Mouse (Mus musculus) layer of hippocampus, adult 9-10 months (tissue): ENCODE measurements around the gene Yipf4.
A peak's percentile ranks its signal among the peaks of the same experiment; 100 is the strongest.

Source experiments
- DNase-seq: peaks from one replicate; pipeline ENCODE4 v3.0.0; 2022; ENCODE audit warnings: low spot score

Yipf4 gene

GRCm38 (mm10) chr17:74526117-74526516 is 36.8 kb downstream of the Yipf4 start:
- DNase-seq: no peak

- DNase-seq: no peak
These were observed 37.7 kb downstream of the Yipf4 start for GRCm38 (mm10) chr17:74526806-74527653.

DNA sequence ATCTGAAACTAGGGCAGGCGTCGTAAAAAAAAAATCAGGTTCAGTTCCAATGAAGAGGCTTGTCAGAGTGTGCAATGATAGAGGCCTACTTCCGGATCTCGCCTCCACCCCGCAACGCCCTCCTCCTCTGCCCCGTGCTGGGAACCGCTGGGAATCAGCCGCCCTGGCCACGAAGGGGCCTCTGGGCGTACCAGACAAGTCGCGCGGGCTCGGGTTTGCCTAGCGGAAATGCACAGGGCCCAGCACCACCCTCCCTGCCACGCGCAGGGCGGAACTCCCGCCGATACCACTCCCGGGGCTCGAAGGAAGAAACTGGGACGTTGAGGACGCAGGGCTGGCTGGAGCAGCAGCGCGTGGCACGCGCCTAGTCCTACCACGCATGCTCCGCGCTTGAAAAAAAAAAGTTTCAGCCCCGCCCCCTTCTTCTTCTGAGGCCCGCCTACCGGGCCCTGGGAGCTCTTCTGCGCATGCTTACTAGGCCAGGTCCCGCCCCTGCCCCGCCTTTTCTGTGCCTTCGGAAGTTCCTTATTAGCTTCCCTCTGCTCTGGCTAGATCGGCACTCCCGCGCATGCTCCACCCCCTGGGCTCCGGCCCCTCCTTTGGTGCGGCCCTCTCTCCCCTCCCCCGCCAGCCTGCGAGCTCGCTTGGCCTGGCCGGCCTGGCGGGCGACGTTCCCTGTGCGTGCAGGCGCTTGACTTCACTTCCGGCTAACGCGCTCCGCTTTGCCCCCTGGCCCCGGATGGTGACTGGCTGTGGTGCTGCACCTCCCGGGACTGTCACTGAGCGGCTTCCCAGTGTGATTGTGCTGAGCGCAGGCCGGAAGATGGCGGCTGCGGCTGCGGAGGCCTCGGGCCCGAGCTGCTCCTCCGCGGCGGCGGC is 38.7 kb downstream of the Yipf4 start, which contains the start of gene Birc6:
TSS of gene Birc6 (plus strand) at position 567 of the 879 bp plus-strand sequence.
- peak; percentile 99 for DNase-seq

- DNase-seq: no peak
These were observed 39.6 kb downstream of the Yipf4 start for GRCm38 (mm10) chr17:74528648-74529532.

DNA sequence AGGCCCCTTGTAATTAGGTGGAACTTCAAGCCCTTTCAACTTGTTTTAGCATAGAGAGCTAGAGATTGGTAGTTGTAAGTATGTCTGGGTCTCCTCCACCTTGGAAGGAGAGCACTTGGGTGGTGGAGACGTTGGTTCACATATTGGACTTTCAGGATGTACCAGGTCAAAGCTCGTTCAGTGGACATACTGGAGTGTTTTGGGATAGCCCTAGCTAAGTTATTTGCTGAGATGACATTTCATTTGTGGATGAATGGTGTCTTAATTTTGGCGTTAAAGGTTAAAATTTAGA is 40.2 kb downstream of the Yipf4 start:
- DNase-seq: no peak

DNA sequence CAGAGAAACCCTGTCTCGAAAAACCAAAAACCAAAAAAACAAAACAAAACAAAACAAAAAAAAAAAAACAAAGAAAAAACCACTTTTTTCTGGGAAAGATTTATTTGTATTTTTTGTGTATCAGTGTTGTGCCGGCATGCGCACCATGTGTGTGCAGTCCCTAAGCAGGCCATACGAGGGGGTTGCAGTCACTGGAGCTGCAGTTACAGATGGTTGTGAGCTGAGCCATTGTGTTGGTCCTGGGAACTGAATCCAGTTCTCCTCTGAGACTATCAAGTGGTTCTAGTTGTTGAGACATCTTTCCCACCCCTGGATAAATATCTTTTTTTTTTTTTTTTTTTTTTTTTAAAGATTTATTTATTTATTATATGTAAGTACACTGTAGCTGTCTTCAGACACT is 45.7 kb downstream of the Yipf4 start:
- DNase-seq: no peak

DNA sequence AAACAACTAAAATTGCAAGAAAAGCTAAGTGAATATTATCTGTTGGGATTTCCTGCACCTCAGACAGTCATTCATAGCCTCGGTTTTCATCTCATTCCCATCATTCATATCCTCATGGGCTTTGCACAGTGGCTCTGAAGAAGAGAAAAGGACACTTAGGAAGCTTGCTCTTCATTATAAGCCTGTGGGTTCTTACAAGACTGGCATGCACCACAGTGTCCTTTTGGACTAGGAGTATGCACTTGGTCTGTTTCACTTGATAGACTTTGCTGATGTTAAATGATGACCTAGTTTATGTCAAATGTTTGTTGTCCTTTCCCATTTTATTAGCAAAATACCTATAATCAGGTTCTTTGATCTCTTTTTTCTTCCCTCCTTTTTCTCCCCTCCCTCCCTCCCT is 48.2 kb downstream of the Yipf4 start:
- DNase-seq: no peak

- no peak for DNase-seq
These were observed 54.3 kb downstream of the Yipf4 start for GRCm38 (mm10) chr17:74543615-74544014.
